Mouse (Mus musculus) bone marrow macrophage, adult 2 months (primary cell): ENCODE measurements around the gene E030025P04Rik. TPM values are rescaled to one million over a fixed set of nuclear protein-coding genes. Genes with fewer than 3 reads are reported as not detected.

ENCODE experiments used
- H3K27ac ChIP-seq: 2 replicates; pipeline ENCODE4 v1.5.1; 2012; ENCODE audit warnings: low read depth, low read length; ENCODE audit not compliant: insufficient read depth
- H3K4me1 ChIP-seq: 2 replicates; pipeline ENCODE4 v1.6.1; 2012; ENCODE audit warnings: low read length; ENCODE audit not compliant: control insufficient read depth, insufficient read depth
- H3K4me3 ChIP-seq: 2 replicates; pipeline ENCODE4 v1.5.1; 2012; ENCODE audit warnings: mild to moderate bottlenecking, low read length, moderate library complexity; ENCODE audit not compliant: insufficient read depth
- CTCF ChIP-seq: IDR thresholded peaks from 2 replicates; pipeline ENCODE4 v1.5.1; 2012; ENCODE audit warnings: low read depth, mild to moderate bottlenecking, low read length, moderate library complexity
- POLR2A ChIP-seq: IDR thresholded peaks from 2 replicates; pipeline ENCODE4 v1.6.1; 2012; ENCODE audit warnings: mild to moderate bottlenecking, low read depth, low read length, borderline replicate concordance
- polyA plus RNA-seq: library from polyadenylated mRNA; stranded (reverse); fragments of >200 nt; gene quantifications from 2 replicates; pipeline ENCODE4 v1.2.4, GENCODE M21; 2012; ENCODE audit not compliant: missing spikeins, insufficient read depth, insufficient read length

E030025P04Rik gene
- polyA plus RNA-seq, 1 experiment: not detected

GRCm38 (mm10) chr11:109170771-109171170 lies 26.6 kb upstream of the E030025P04Rik start:
- TF ChIP-seq CTCF: no peak
- no peak for TF ChIP-seq POLR2A
- Histone ChIP-seq H3K4me3 (no peak overlapping the region), H3K4me1 (no peaks in the 10 kb centered on the region), H3K27ac (no peak overlapping the region)

GRCm38 (mm10) chr11:109157694-109158093 lies 13.5 kb upstream of the E030025P04Rik start:
- Histone ChIP-seq H3K4me1 (no peaks in the 10 kb centered on the region), H3K4me3 (no peak overlapping the region), H3K27ac (no peak overlapping the region)
- TF ChIP-seq CTCF (no peak), POLR2A (no peak)

- no peaks in the 10 kb centered on the region for H3K4me1 ChIP-seq
- no peak overlapping the region for H3K27ac ChIP-seq
- TF ChIP-seq POLR2A: no peak
- TF ChIP-seq CTCF: no peak
- H3K4me3 ChIP-seq: no peak overlapping the region
Measured at GRCm38 (mm10) chr11:109144890-109145341, 747 bp upstream of the E030025P04Rik start.

GRCm38 (mm10) chr11:109126482-109126881 lies 17.7 kb downstream of the E030025P04Rik start:
- no peak overlapping the region for H3K4me3 ChIP-seq
- H3K4me1 ChIP-seq: no peaks in the 10 kb centered on the region
- TF ChIP-seq CTCF (no peak), POLR2A (no peak)
- H3K27ac ChIP-seq: no peak overlapping the region

- Histone ChIP-seq H3K4me3 (no peak overlapping the region), H3K27ac (no peak overlapping the region), H3K4me1 (no peaks in the 10 kb centered on the region)
- no peak for TF ChIP-seq CTCF
- no peak for TF ChIP-seq POLR2A
Measured at GRCm38 (mm10) chr11:109125451-109125850, 18.7 kb downstream of the E030025P04Rik start.

GRCm38 (mm10) chr11:109124284-109124683 lies 19.9 kb downstream of the E030025P04Rik start:
- H3K27ac ChIP-seq: no peak overlapping the region
- H3K4me3 ChIP-seq: no peak overlapping the region
- no peaks in the 10 kb centered on the region for H3K4me1 ChIP-seq
- no peak for TF ChIP-seq POLR2A
- TF ChIP-seq CTCF: peak; percentile 73

GRCm38 (mm10) chr11:109109826-109110346 lies 34.3 kb downstream of the E030025P04Rik start:
- Histone ChIP-seq H3K27ac (no peak overlapping the region), H3K4me3 (no peak overlapping the region), H3K4me1 (no peaks in the 10 kb centered on the region)
- TF ChIP-seq CTCF: no peak

- H3K4me3 ChIP-seq: no peak overlapping the region
- TF ChIP-seq CTCF (no peak), POLR2A (no peak)
Measured at GRCm38 (mm10) chr11:109109056-109109455, 35.1 kb downstream of the E030025P04Rik start.

GRCm38 (mm10) chr11:109107518-109108205 lies 36.5 kb downstream of the E030025P04Rik start:
- Histone ChIP-seq H3K4me3 (no peak overlapping the region), H3K27ac (no peak overlapping the region), H3K4me1 (no peaks in the 10 kb centered on the region)
- no peak for TF ChIP-seq CTCF
- no peak for TF ChIP-seq POLR2A

More at GRCm38 (mm10) chr11:109109056-109109455, 35.1 kb downstream of the E030025P04Rik start:
- Histone ChIP-seq H3K27ac (no peak overlapping the region), H3K4me1 (no peaks in the 10 kb centered on the region)

GRCm38 (mm10) chr11:109106751-109107150 lies 37.4 kb downstream of the E030025P04Rik start:
- H3K4me1 ChIP-seq: peaks cover 4% of the 10 kb centered on the region; the same call in 1 of the 2 replicates
- H3K4me3 ChIP-seq: no peak overlapping the region
- no peak overlapping the region for H3K27ac ChIP-seq
- TF ChIP-seq CTCF: no peak
- TF ChIP-seq POLR2A: no peak
